Comparison of ENCODE assay signal across 22 mouse cellular contexts in the genomic region with DNA sequence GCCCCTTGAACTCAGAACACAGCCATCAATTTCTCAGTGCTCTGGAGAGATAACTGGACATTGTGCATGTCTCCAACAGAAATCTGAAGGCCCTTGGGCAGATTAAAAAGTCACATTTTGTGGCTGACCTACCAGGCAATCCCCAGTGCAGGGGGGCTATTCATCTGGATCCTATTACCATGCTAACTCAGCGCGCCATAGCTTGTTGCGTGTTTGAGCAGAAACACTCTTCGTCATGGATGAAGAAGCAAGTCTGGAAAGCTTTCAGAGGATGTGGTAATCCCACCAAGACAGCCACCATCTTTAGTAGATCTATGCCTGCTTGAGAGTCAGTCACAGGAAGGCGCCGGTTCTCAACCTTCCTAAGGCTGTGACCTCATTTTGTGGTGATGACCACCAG.
DNase-seq lines count a peak whose midpoint lies in the region; ATAC-seq lines count a peak whose summit lies in the region.
"Had no signal": no experiment of that assay in that cellular context is flagged by ENCODE, and none has a peak within 500 bp of the region (broad histone marks: within the 10 kb centered on the region; RNA-seq: fewer than 3 reads in every experiment).

No protein-coding gene starts in this region.

- H3K27ac ChIP-seq in heart, embryonic 10.5 days = peak overlapping the region; percentile 76; the same call in 1 of the 2 replicates
- H3K27ac ChIP-seq in embryonic facial prominence, embryonic 12.5 days = 0 out of 2 replicates have a peak overlapping the region, but pooled peaks have one; percentile 17
- no peak overlapping the region for H3K27ac ChIP-seq in embryonic facial prominence, embryonic 14.5 days (replicated peaks; ENCODE audit: low read depth, low read length)
- H3K27ac ChIP-seq: embryonic facial prominence, embryonic 15.5 days; forebrain, embryonic 10.5 days; forebrain, embryonic 12.5 days had no signal

- no peak for DNase-seq in heart, embryonic 10.5 days (ENCODE audit: low spot score)
- no peak for DNase-seq in heart, postnatal 25 days (ENCODE audit: low spot score)
- peak; percentile 67 for DNase-seq in embryonic facial prominence, embryonic 14.5 days (ENCODE audit: low spot score)
- no peak for DNase-seq in layer of hippocampus, adult 8-10 months (ENCODE audit: low spot score in 2 of 2)
- DNase-seq in spleen, postnatal 14 days (ENCODE audit: low spot score in 2 of 2) = no peak
- DNase-seq: adrenal gland, adult 2 months; adrenal gland, postnatal 10 days; adrenal gland, postnatal 25 days; B cell, adult 2 months; cerebellum, adult 11-12 months; cerebellum, adult 2 months; cerebellum, adult 9-10 months; cerebellum, postnatal 10 days; cerebellum, postnatal 25 days had no signal

- H3K36me3 ChIP-seq in heart, embryonic 10.5 days = no peaks in the 10 kb centered on the region
- H3K36me3 ChIP-seq in embryonic facial prominence, embryonic 12.5 days = no peaks in the 10 kb centered on the region
- H3K36me3 ChIP-seq in embryonic facial prominence, embryonic 14.5 days (ENCODE audit: control insufficient read depth, insufficient read depth, low read length) = no peaks in the 10 kb centered on the region
- H3K36me3 ChIP-seq: embryonic facial prominence, embryonic 15.5 days; forebrain, embryonic 10.5 days; forebrain, embryonic 12.5 days had no signal

- H3K4me3 ChIP-seq in heart, embryonic 10.5 days = no peak overlapping the region
- no peak overlapping the region for H3K4me3 ChIP-seq in embryonic facial prominence, embryonic 12.5 days
- H3K4me3 ChIP-seq in embryonic facial prominence, embryonic 14.5 days (ENCODE audit: low read depth, low read length) = no peak overlapping the region
- H3K4me3 ChIP-seq: embryonic facial prominence, embryonic 15.5 days; erythroblast, embryonic 14.5 days; forebrain, embryonic 10.5 days; forebrain, embryonic 12.5 days had no signal

- H3K4me1 ChIP-seq in heart, embryonic 10.5 days = peaks cover 67% of the 10 kb centered on the region
- H3K4me1 ChIP-seq in embryonic facial prominence, embryonic 12.5 days = peaks cover 28% of the 10 kb centered on the region
- H3K4me1 ChIP-seq in embryonic facial prominence, embryonic 14.5 days (ENCODE audit: control insufficient read depth, insufficient read depth, low read length) = peaks cover 7% of the 10 kb centered on the region; the same call in 1 of the 2 replicates

- intact Hi-C loops in heart, postnatal 25 days (cut with DNase I) = no loop called here

- H3K27me3 ChIP-seq in heart, embryonic 10.5 days (ENCODE audit: insufficient read depth, poor library complexity, severe bottlenecking) = peaks cover 10% of the 10 kb centered on the region; the same call in 1 of the 2 replicates
- H3K27me3 ChIP-seq in embryonic facial prominence, embryonic 12.5 days = 0 out of 2 replicates have a peak, but pooled peaks cover 4% of the 10 kb centered on the region
- H3K27me3 ChIP-seq in embryonic facial prominence, embryonic 14.5 days (replicated peaks; ENCODE audit: control insufficient read depth, insufficient read depth, low read length) = no peaks in the 10 kb centered on the region
- H3K27me3 ChIP-seq: embryonic facial prominence, embryonic 15.5 days had no signal

- H3K9me3 ChIP-seq in heart, embryonic 10.5 days = no peaks in the 10 kb centered on the region
- H3K9me3 ChIP-seq in embryonic facial prominence, embryonic 12.5 days = no peaks in the 10 kb centered on the region
- no peaks in the 10 kb centered on the region for H3K9me3 ChIP-seq in embryonic facial prominence, embryonic 14.5 days (ENCODE audit: control insufficient read depth, low read length)
- H3K9me3 ChIP-seq: embryonic facial prominence, embryonic 15.5 days; forebrain, embryonic 10.5 days; forebrain, embryonic 12.5 days had no signal

- no peak for ATAC-seq in embryonic facial prominence, embryonic 12.5 days (ENCODE audit: insufficient number of reproducible peaks, insufficient read depth, low FRiP score, low TSS enrichment)
- no peak for ATAC-seq in embryonic facial prominence, embryonic 14.5 days (ENCODE audit: low read depth)
- no peak for ATAC-seq in CD4-positive, CD25-positive, alpha-beta regulatory T cell, adult 4 months
- ATAC-seq: forebrain, embryonic 14.5 days; forebrain, embryonic 16.5 days had no signal

- H3K9ac ChIP-seq in embryonic facial prominence, embryonic 12.5 days = no peak overlapping the region
- no peak overlapping the region for H3K9ac ChIP-seq in embryonic facial prominence, embryonic 14.5 days (ENCODE audit: low read depth, low read length)
- H3K9ac ChIP-seq: embryonic facial prominence, embryonic 15.5 days; forebrain, embryonic 12.5 days had no signal

- WGBS in heart, embryonic 10.5 days = 91% methylated on average over 6 of the region's 6 CpGs
- 49% methylated on average over 6 of the region's 6 CpGs for WGBS in embryonic facial prominence, embryonic 12.5 days
- 44% methylated on average over 6 of the region's 6 CpGs for WGBS in embryonic facial prominence, embryonic 14.5 days

- no peak overlapping the region for H3K4me2 ChIP-seq in embryonic facial prominence, embryonic 12.5 days (replicated peaks)
- H3K4me2 ChIP-seq in embryonic facial prominence, embryonic 14.5 days (ENCODE audit: low read depth, low read length) = no peak overlapping the region
- H3K4me2 ChIP-seq: embryonic facial prominence, embryonic 15.5 days; forebrain, embryonic 12.5 days had no signal
